10 mouse cellular contexts compared by ENCODE assay signal in genomic region chr3:89147979-89148311, GRCm38 (mm10). TPM values are rescaled to one million over a fixed set of nuclear protein-coding genes. Genes with fewer than 3 reads are reported as not detected.
DNase-seq lines count a peak whose midpoint lies in the region; ATAC-seq lines count a peak whose summit lies in the region.
"Had no signal": no experiment of that assay in that cellular context is flagged by ENCODE, and none has a peak within 500 bp of the region (broad histone marks: within the 10 kb centered on the region; RNA-seq: fewer than 3 reads in every experiment).

No protein-coding gene starts in this region.

- H3K27me3 ChIP-seq in heart, embryonic 15.5 days = peaks cover 82% of the 10 kb centered on the region
- peaks cover 31% of the 10 kb centered on the region; the same call in 1 of the 2 replicates for H3K27me3 ChIP-seq in midbrain, embryonic 13.5 days
- no peaks in the 10 kb centered on the region for H3K27me3 ChIP-seq in midbrain, embryonic 14.5 days (ENCODE audit: control insufficient read depth, insufficient read depth, low read length)
- peaks cover 29% of the 10 kb centered on the region for H3K27me3 ChIP-seq in limb, embryonic 11.5 days (ENCODE audit: control insufficient read depth, insufficient read depth, low read length)
- H3K27me3 ChIP-seq in stomach, embryonic 16.5 days (ENCODE audit: control insufficient read depth, insufficient read depth, low read length) = peaks cover 3% of the 10 kb centered on the region; the same call in 1 of the 2 replicates
- H3K27me3 ChIP-seq: Patski had no signal

- H3K4me3 ChIP-seq in heart, embryonic 15.5 days = peak overlapping the region; percentile 22; the same call in 1 of the 2 replicates
- H3K4me3 ChIP-seq in midbrain, embryonic 13.5 days (replicated peaks) = no peak overlapping the region
- H3K4me3 ChIP-seq in midbrain, embryonic 14.5 days (replicated peaks; ENCODE audit: low read depth, low read length) = no peak overlapping the region
- H3K4me3 ChIP-seq in limb, embryonic 11.5 days (ENCODE audit: low read depth, low read length) = peak overlapping the region; percentile 24
- H3K4me3 ChIP-seq in stomach, embryonic 16.5 days (replicated peaks; ENCODE audit: low read length) = peak overlapping the region; percentile 37

- peaks cover 8% of the 10 kb centered on the region for H3K4me1 ChIP-seq in heart, embryonic 15.5 days (replicated peaks)
- peaks cover 20% of the 10 kb centered on the region for H3K4me1 ChIP-seq in midbrain, embryonic 13.5 days (replicated peaks)
- no peaks in the 10 kb centered on the region for H3K4me1 ChIP-seq in midbrain, embryonic 14.5 days (ENCODE audit: control insufficient read depth, insufficient read depth, low read length)
- peaks cover 11% of the 10 kb centered on the region for H3K4me1 ChIP-seq in limb, embryonic 11.5 days (ENCODE audit: control insufficient read depth, insufficient read depth, low read length)
- 0 out of 2 replicates have a peak, but pooled peaks cover 2% of the 10 kb centered on the region for H3K4me1 ChIP-seq in stomach, embryonic 16.5 days (ENCODE audit: control insufficient read depth, insufficient read depth, low read length)

- 12% methylated on average over 15 of the region's 15 CpGs for WGBS in heart, embryonic 15.5 days
- 8% methylated on average over 15 of the region's 15 CpGs for WGBS in midbrain, embryonic 13.5 days
- 12% methylated on average over 15 of the region's 15 CpGs for WGBS in midbrain, embryonic 14.5 days
- whole genome bisulfite sequencing in limb, embryonic 11.5 days = 7% methylated on average over 15 of the region's 15 CpGs
- 6% methylated on average over 15 of the region's 15 CpGs for WGBS in stomach, embryonic 16.5 days

- 0 out of 2 replicates have a peak overlapping the region, but pooled peaks have one; percentile 14 for H3K9ac ChIP-seq in heart, embryonic 15.5 days
- no peak overlapping the region for H3K9ac ChIP-seq in midbrain, embryonic 13.5 days (replicated peaks)
- no peak overlapping the region for H3K9ac ChIP-seq in midbrain, embryonic 14.5 days (replicated peaks; ENCODE audit: low read length)
- H3K9ac ChIP-seq in limb, embryonic 11.5 days (ENCODE audit: low read length) = no peak overlapping the region
- peak overlapping the region; percentile 56 for H3K9ac ChIP-seq in stomach, embryonic 16.5 days (ENCODE audit: low read length)

- DNase-seq in heart, adult 9 months (ENCODE audit: low spot score in 2 of 2) = no peak
- no peak for DNase-seq in midbrain, embryonic 14.5 days
- no peak for DNase-seq in limb, embryonic 11.5 days (ENCODE audit: low spot score)
- DNase-seq in thymus, postnatal 14 days = no peak
- DNase-seq: layer of hippocampus, adult 9-11 months had no signal

- no peaks in the 10 kb centered on the region for H3K36me3 ChIP-seq in heart, embryonic 15.5 days
- H3K36me3 ChIP-seq in midbrain, embryonic 13.5 days = peaks cover 37% of the 10 kb centered on the region
- peaks cover 35% of the 10 kb centered on the region for H3K36me3 ChIP-seq in midbrain, embryonic 14.5 days (ENCODE audit: control insufficient read depth, insufficient read depth, low read length)
- no peaks in the 10 kb centered on the region for H3K36me3 ChIP-seq in limb, embryonic 11.5 days (ENCODE audit: control insufficient read depth, insufficient read depth, low read length)
- no peaks in the 10 kb centered on the region for H3K36me3 ChIP-seq in stomach, embryonic 16.5 days (ENCODE audit: control insufficient read depth, insufficient read depth, low read length)

- no peak overlapping the region for H3K27ac ChIP-seq in heart, embryonic 15.5 days
- H3K27ac ChIP-seq in midbrain, embryonic 13.5 days = no peak overlapping the region
- H3K27ac ChIP-seq in midbrain, embryonic 14.5 days (replicated peaks; ENCODE audit: low read depth, low read length) = no peak overlapping the region
- no peak overlapping the region for H3K27ac ChIP-seq in limb, embryonic 11.5 days (replicated peaks; ENCODE audit: low read depth, low read length)
- H3K27ac ChIP-seq in stomach, embryonic 16.5 days (ENCODE audit: low read length) = no peak overlapping the region

- 0 out of 2 replicates have a peak, but pooled peaks have one; percentile 33 for ATAC-seq in heart, embryonic 15.5 days (replicated peaks; ENCODE audit: insufficient number of reproducible peaks, insufficient read depth, low FRiP score, low read depth)
- ATAC-seq in midbrain, embryonic 13.5 days = no peak
- no peak for ATAC-seq in midbrain, embryonic 14.5 days (ENCODE audit: low FRiP score, low TSS enrichment)
- no peak for ATAC-seq in limb, embryonic 11.5 days (ENCODE audit: insufficient number of reproducible peaks, low FRiP score, low TSS enrichment, low read depth)
- no peak; the same call in 1 of the 2 replicates for ATAC-seq in stomach, embryonic 16.5 days (ENCODE audit: insufficient read depth, low FRiP score)
- ATAC-seq in CD4-positive, CD25-positive, alpha-beta regulatory T cell, adult 4 months = no peak
- ATAC-seq: Patski had no signal

- no peaks in the 10 kb centered on the region for H3K9me3 ChIP-seq in heart, embryonic 15.5 days (replicated peaks)
- no peaks in the 10 kb centered on the region for H3K9me3 ChIP-seq in midbrain, embryonic 13.5 days
- no peaks in the 10 kb centered on the region for H3K9me3 ChIP-seq in midbrain, embryonic 14.5 days (ENCODE audit: control insufficient read depth, low read length)
- no peaks in the 10 kb centered on the region for H3K9me3 ChIP-seq in limb, embryonic 11.5 days (ENCODE audit: control insufficient read depth, low read length)
- H3K9me3 ChIP-seq in stomach, embryonic 16.5 days (replicated peaks; ENCODE audit: control insufficient read depth, low read length) = no peaks in the 10 kb centered on the region

- peak overlapping the region; percentile 55 for H3K4me2 ChIP-seq in heart, embryonic 15.5 days
- 0 out of 2 replicates have a peak overlapping the region, but pooled peaks have one; percentile 3 for H3K4me2 ChIP-seq in midbrain, embryonic 13.5 days (replicated peaks)
- no peak overlapping the region for H3K4me2 ChIP-seq in midbrain, embryonic 14.5 days (ENCODE audit: low read length)
- peak overlapping the region; percentile 51 for H3K4me2 ChIP-seq in limb, embryonic 11.5 days (ENCODE audit: low read depth, severe bottlenecking)
- peak overlapping the region; percentile 68 for H3K4me2 ChIP-seq in stomach, embryonic 16.5 days (ENCODE audit: low read depth, low read length)

RNA-seq across cellular contexts. Expression of gene Pklr, which starts 12.0 kb away (rescaled TPM):
- 0.09 and 0.61 TPM in 2 replicates for polyA plus RNA-seq in heart, embryonic 15.5 days (2015; fragmentation: Nextera tagmentation; extraction: Ambion mirVana)
- 0.24 TPM in 1 of 2 replicates, not detected in the other for polyA plus RNA-seq in midbrain, embryonic 13.5 days (2015; fragmentation: Nextera tagmentation; extraction: Ambion mirVana)
- polyA plus RNA-seq in midbrain, embryonic 14.5 days (2014; fragmentation: Nextera tagmentation; extraction: Ambion mirVana) = 0.07 and 0.29 TPM in 2 replicates
- 1.2 and 1.6 TPM in 2 replicates for polyA plus RNA-seq in limb, embryonic 11.5 days (2014; fragmentation: Nextera tagmentation; extraction: Ambion mirVana)
- polyA plus RNA-seq in stomach, embryonic 16.5 days (2015; fragmentation: Nextera tagmentation; extraction: Ambion mirVana) = 14.3 and 22.0 TPM in 2 replicates
- polyA plus RNA-seq in CD4-positive, CD25-positive, alpha-beta regulatory T cell, adult 4 months (2017; shearing (Covaris generic)) = not detected

RNA-seq across cellular contexts. Expression of gene Hcn3, which starts 12.1 kb away (rescaled TPM):
- polyA plus RNA-seq in heart, embryonic 15.5 days (2015; fragmentation: Nextera tagmentation; extraction: Ambion mirVana) = 0.52 and 1.1 TPM in 2 replicates
- 28.9 and 32.3 TPM in 2 replicates for polyA plus RNA-seq in midbrain, embryonic 13.5 days (2015; fragmentation: Nextera tagmentation; extraction: Ambion mirVana)
- polyA plus RNA-seq in midbrain, embryonic 14.5 days (2014; fragmentation: Nextera tagmentation; extraction: Ambion mirVana) = 23.6 and 30.7 TPM in 2 replicates
- polyA plus RNA-seq in limb, embryonic 11.5 days (2014; fragmentation: Nextera tagmentation; extraction: Ambion mirVana) = 1.0 and 1.1 TPM in 2 replicates
- 1.7 and 1.8 TPM in 2 replicates for polyA plus RNA-seq in stomach, embryonic 16.5 days (2015; fragmentation: Nextera tagmentation; extraction: Ambion mirVana)
- 1 to 10 TPM; 1.3 to 2.4 TPM for polyA plus RNA-seq in CD4-positive, CD25-positive, alpha-beta regulatory T cell, adult 4 months (2017; shearing (Covaris generic))

RNA-seq across cellular contexts. Expression of gene Clk2, which starts 16.6 kb away (rescaled TPM):
- polyA plus RNA-seq in heart, embryonic 15.5 days (2015; fragmentation: Nextera tagmentation; extraction: Ambion mirVana) = 14.2 and 20.1 TPM in 2 replicates
- 24.9 and 32.9 TPM in 2 replicates for polyA plus RNA-seq in midbrain, embryonic 13.5 days (2015; fragmentation: Nextera tagmentation; extraction: Ambion mirVana)
- polyA plus RNA-seq in midbrain, embryonic 14.5 days (2014; fragmentation: Nextera tagmentation; extraction: Ambion mirVana) = 22.0 and 24.6 TPM in 2 replicates
- polyA plus RNA-seq in limb, embryonic 11.5 days (2014; fragmentation: Nextera tagmentation; extraction: Ambion mirVana) = 34.8 and 35.2 TPM in 2 replicates
- polyA plus RNA-seq in stomach, embryonic 16.5 days (2015; fragmentation: Nextera tagmentation; extraction: Ambion mirVana) = 18.9 and 19.1 TPM in 2 replicates
- 10 to 100 TPM; 15.7 to 23.0 TPM for polyA plus RNA-seq in CD4-positive, CD25-positive, alpha-beta regulatory T cell, adult 4 months (2017; shearing (Covaris generic))

RNA-seq across cellular contexts. Expression of gene Scamp3, which starts 29.3 kb away (rescaled TPM):
- 70.9 and 92.8 TPM in 2 replicates for polyA plus RNA-seq in heart, embryonic 15.5 days (2015; fragmentation: Nextera tagmentation; extraction: Ambion mirVana)
- 110 and 116 TPM in 2 replicates for polyA plus RNA-seq in midbrain, embryonic 13.5 days (2015; fragmentation: Nextera tagmentation; extraction: Ambion mirVana)
- polyA plus RNA-seq in midbrain, embryonic 14.5 days (2014; fragmentation: Nextera tagmentation; extraction: Ambion mirVana) = 104 and 123 TPM in 2 replicates
- polyA plus RNA-seq in limb, embryonic 11.5 days (2014; fragmentation: Nextera tagmentation; extraction: Ambion mirVana) = 107 and 110 TPM in 2 replicates
- 104 and 113 TPM in 2 replicates for polyA plus RNA-seq in stomach, embryonic 16.5 days (2015; fragmentation: Nextera tagmentation; extraction: Ambion mirVana)
- polyA plus RNA-seq in CD4-positive, CD25-positive, alpha-beta regulatory T cell, adult 4 months (2017; shearing (Covaris generic)) = 100 to 1,000 TPM; 177 to 239 TPM

RNA-seq across cellular contexts. Expression of gene Fam189b, which starts 35.0 kb away (rescaled TPM):
- polyA plus RNA-seq in heart, embryonic 15.5 days (2015; fragmentation: Nextera tagmentation; extraction: Ambion mirVana) = 10.5 and 19.2 TPM in 2 replicates
- polyA plus RNA-seq in midbrain, embryonic 13.5 days (2015; fragmentation: Nextera tagmentation; extraction: Ambion mirVana) = 27.5 and 31.3 TPM in 2 replicates
- 25.0 and 25.3 TPM in 2 replicates for polyA plus RNA-seq in midbrain, embryonic 14.5 days (2014; fragmentation: Nextera tagmentation; extraction: Ambion mirVana)
- polyA plus RNA-seq in limb, embryonic 11.5 days (2014; fragmentation: Nextera tagmentation; extraction: Ambion mirVana) = 24.0 and 27.1 TPM in 2 replicates
- polyA plus RNA-seq in stomach, embryonic 16.5 days (2015; fragmentation: Nextera tagmentation; extraction: Ambion mirVana) = 22.0 and 23.9 TPM in 2 replicates
- 100 to 1,000 TPM; 209 to 296 TPM for polyA plus RNA-seq in CD4-positive, CD25-positive, alpha-beta regulatory T cell, adult 4 months (2017; shearing (Covaris generic))

Comparison
In these comparisons a context has a peak if more than half of its experiments do, and no peak if none do; other contexts are left out.
1. H3K4me3 ChIP-seq: peak in heart, embryonic 15.5 days (single experiment), limb, embryonic 11.5 days (single experiment) and stomach, embryonic 16.5 days (single experiment); none in midbrain, embryonic 13.5 days (single experiment) and midbrain, embryonic 14.5 days (single experiment).
2. H3K9ac ChIP-seq: peak in heart, embryonic 15.5 days (single experiment) and stomach, embryonic 16.5 days (single experiment); none in midbrain, embryonic 13.5 days (single experiment), midbrain, embryonic 14.5 days (single experiment) and limb, embryonic 11.5 days (single experiment).